ENCODE assay signal across 25 mouse cellular contexts in the genomic region with DNA sequence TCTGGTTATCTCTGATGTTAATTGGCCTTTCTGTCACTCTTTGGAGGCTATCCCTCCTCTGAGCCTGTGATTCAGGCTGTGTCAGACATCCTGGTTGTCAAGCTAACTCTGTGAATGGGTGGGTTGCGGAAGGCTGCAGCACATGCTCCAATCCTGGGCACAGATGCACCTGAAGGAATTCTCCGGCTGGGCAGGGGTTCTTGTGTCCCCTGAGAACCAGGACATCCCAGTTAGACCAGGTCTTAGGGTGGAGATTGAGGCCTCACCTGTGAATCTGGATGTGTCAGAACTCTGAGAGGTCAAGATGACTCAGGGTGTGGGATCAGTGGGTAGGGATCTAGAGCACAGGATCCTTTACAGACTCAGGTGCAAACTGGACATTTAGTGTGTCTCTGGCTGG.
"Had no signal": no experiment of that assay in that cellular context is flagged by ENCODE, and none has a peak within 500 bp of the region (broad histone marks: within the 10 kb centered on the region; RNA-seq: fewer than 3 reads in every experiment).

No protein-coding gene starts in this region.

- H3K27ac ChIP-seq: gastrocnemius, adult 2 months; heart, adult 2 months; hindbrain, embryonic 10.5 days; hindbrain, embryonic 12.5 days; hindbrain, embryonic 14.5 days; intestine, embryonic 15.5 days; layer of hippocampus, adult 2 months; limb, embryonic 13.5 days; limb, embryonic 15.5 days; liver, embryonic 12.5 days; liver, embryonic 14.5 days had no signal

- H3K9ac ChIP-seq: heart, embryonic 12.5 days; hindbrain, embryonic 12.5 days; hindbrain, embryonic 14.5 days; intestine, embryonic 15.5 days; limb, embryonic 13.5 days; limb, embryonic 15.5 days; liver, embryonic 12.5 days; liver, embryonic 14.5 days had no signal

- ATAC-seq: hindbrain, embryonic 16.5 days; inflammation-experienced regulatory T-cells, adult 6 months; intestine, embryonic 15.5 days; intestine, postnatal 0 days; liver, embryonic 12.5 days had no signal

- DNase-seq: gastrocnemius, adult 2 months; gastrocnemius, postnatal 10 days; gastrocnemius, postnatal 25 days; heart, adult 2 months; heart, postnatal 10 days; heart, postnatal 4 days; kidney, adult 18-20 months; kidney, adult 8-10 months; kidney, postnatal 10 days; kidney, postnatal 4 days; layer of hippocampus, postnatal 36 days; left cerebral cortex, postnatal 4 days had no signal

- H3K4me1 ChIP-seq: heart, embryonic 12.5 days; hindbrain, embryonic 10.5 days; hindbrain, embryonic 12.5 days; intestine, embryonic 15.5 days; limb, embryonic 13.5 days; limb, embryonic 15.5 days; liver, embryonic 12.5 days had no signal

- H3K4me3 ChIP-seq: gastrocnemius, adult 2 months; heart, adult 2 months; heart, embryonic 12.5 days; hindbrain, embryonic 10.5 days; hindbrain, embryonic 12.5 days; intestine, embryonic 15.5 days; layer of hippocampus, adult 2 months; limb, embryonic 13.5 days; limb, embryonic 15.5 days; liver, embryonic 12.5 days had no signal

- H3K36me3 ChIP-seq: heart, embryonic 12.5 days; hindbrain, embryonic 10.5 days; hindbrain, embryonic 12.5 days; intestine, embryonic 15.5 days; limb, embryonic 13.5 days; limb, embryonic 15.5 days; liver, embryonic 12.5 days had no signal

- H3K27me3 ChIP-seq: heart, embryonic 12.5 days; hindbrain, embryonic 12.5 days; intestine, embryonic 15.5 days; limb, embryonic 13.5 days; limb, embryonic 15.5 days; liver, embryonic 12.5 days had no signal

- H3K4me2 ChIP-seq: heart, embryonic 12.5 days; hindbrain, embryonic 12.5 days; hindbrain, embryonic 14.5 days; intestine, embryonic 15.5 days; limb, embryonic 13.5 days; limb, embryonic 15.5 days; liver, embryonic 12.5 days had no signal

- H3K9me3 ChIP-seq: heart, embryonic 12.5 days; hindbrain, embryonic 10.5 days; hindbrain, embryonic 12.5 days; intestine, embryonic 15.5 days; limb, embryonic 13.5 days; limb, embryonic 15.5 days; liver, embryonic 12.5 days had no signal
